Mouse (Mus musculus): ENCODE measurements around the gene Ctse. TPM values are rescaled to one million over a fixed set of nuclear protein-coding genes. Genes with fewer than 3 reads are reported as not detected.

Gene Ctse
- total and polyA plus RNA-seq, 2 experiments from 2014 or later = 0.08 to 0.57 TPM

GRCm38 (mm10) chr1:131711518-131711917 is 73.4 kb downstream of the Ctse start:
- TF ChIP-seq CTCF (IDR thresholded peaks at IDR 0.05; ENCODE audit: low read depth) = no peak
- no peak for ATAC-seq
- Histone ChIP-seq H3K27ac (ENCODE audit: low read depth, low read length) (no peak overlapping the region), H3K9me3 (ENCODE audit: low read length) (no peaks in the 10 kb centered on the region), H3K27me3 (ENCODE audit: insufficient read depth, low read length) (no peaks in the 10 kb centered on the region), H3K4me2 (ENCODE audit: low read depth) (no peak overlapping the region), H3K36me3 (ENCODE audit: insufficient read depth) (no peaks in the 10 kb centered on the region), H3K9ac (no peak overlapping the region), H3K4me3 (ENCODE audit: low read depth, low read length) (no peak overlapping the region), H3K4me1 (ENCODE audit: insufficient read depth) (no peaks in the 10 kb centered on the region)
- WGBS = 81% methylated on average over 10 of the region's 10 CpGs
- no peak for DNase-seq

- Histone ChIP-seq H3K9me3 (ENCODE audit: low read length) (no peaks in the 10 kb centered on the region), H3K27me3 (ENCODE audit: insufficient read depth, low read length) (no peaks in the 10 kb centered on the region), H3K36me3 (ENCODE audit: insufficient read depth) (no peaks in the 10 kb centered on the region), H3K27ac (ENCODE audit: low read depth, low read length) (no peak overlapping the region), H3K9ac (no peak overlapping the region), H3K4me3 (ENCODE audit: low read depth, low read length) (no peak overlapping the region), H3K4me2 (ENCODE audit: low read depth) (no peak overlapping the region), H3K4me1 (ENCODE audit: insufficient read depth) (no peaks in the 10 kb centered on the region)
- 41% methylated on average over 2 of the region's 2 CpGs for WGBS
- ATAC-seq = peak; percentile 82
- DNase-seq = peak; percentile 92
- TF ChIP-seq CTCF (IDR thresholded peaks at IDR 0.05; ENCODE audit: low read depth) = peak; percentile 89
These were observed 74.3 kb downstream of the Ctse start for GRCm38 (mm10) chr1:131712386-131712785.

- WGBS = 58% methylated on average over 20 of the region's 20 CpGs
- no peaks in the 10 kb centered on the region for H3K36me3 ChIP-seq (ENCODE audit: insufficient read depth)
- DNase-seq = peak; percentile 31
These were observed 76.6 kb downstream of the Ctse start for GRCm38 (mm10) chr1:131714388-131715337.

GRCm38 (mm10) chr1:131718952-131719694 is 81.0 kb downstream of the Ctse start:
- H3K9ac ChIP-seq = no peak overlapping the region
- H3K9me3 ChIP-seq (ENCODE audit: low read length) = no peaks in the 10 kb centered on the region
- no peak overlapping the region for H3K4me3 ChIP-seq (ENCODE audit: low read depth, low read length)
- H3K27ac ChIP-seq (ENCODE audit: low read depth, low read length) = no peak overlapping the region
- H3K27me3 ChIP-seq (ENCODE audit: insufficient read depth, low read length) = no peaks in the 10 kb centered on the region
- WGBS = 52% methylated on average over 16 of the region's 16 CpGs
- H3K4me2 ChIP-seq (ENCODE audit: low read depth) = no peak overlapping the region
- H3K4me1 ChIP-seq (ENCODE audit: insufficient read depth) = no peaks in the 10 kb centered on the region
- no peak for TF ChIP-seq CTCF (IDR thresholded peaks at IDR 0.05; ENCODE audit: low read depth)
- ATAC-seq (no peak), DNase-seq (no peak)
- no peaks in the 10 kb centered on the region for H3K36me3 ChIP-seq (ENCODE audit: insufficient read depth)

More at GRCm38 (mm10) chr1:131714388-131715337, 76.6 kb downstream of the Ctse start:
- no peak overlapping the region for H3K9ac ChIP-seq
- H3K4me1 ChIP-seq (ENCODE audit: insufficient read depth) = no peaks in the 10 kb centered on the region
- peak; percentile 28; the same call in 1 of the 2 replicates for TF ChIP-seq CTCF (IDR thresholded peaks at IDR 0.05; ENCODE audit: low read depth)
- no peak overlapping the region for H3K4me2 ChIP-seq (ENCODE audit: low read depth)
- H3K27ac ChIP-seq (ENCODE audit: low read depth, low read length) = no peak overlapping the region
- no peaks in the 10 kb centered on the region for H3K27me3 ChIP-seq (ENCODE audit: insufficient read depth, low read length)
- peak; percentile 57 for ATAC-seq
- no peaks in the 10 kb centered on the region for H3K9me3 ChIP-seq (ENCODE audit: low read length)
- no peak overlapping the region for H3K4me3 ChIP-seq (ENCODE audit: low read depth, low read length)

GRCm38 (mm10) chr1:131721989-131722388 is 83.9 kb downstream of the Ctse start:
- TF ChIP-seq CTCF (IDR thresholded peaks at IDR 0.05; ENCODE audit: low read depth) = no peak
- Histone ChIP-seq H3K4me2 (ENCODE audit: low read depth) (no peak overlapping the region), H3K9me3 (ENCODE audit: low read length) (no peaks in the 10 kb centered on the region), H3K27me3 (ENCODE audit: insufficient read depth, low read length) (no peaks in the 10 kb centered on the region), H3K4me1 (ENCODE audit: insufficient read depth) (no peaks in the 10 kb centered on the region), H3K4me3 (ENCODE audit: low read depth, low read length) (no peak overlapping the region), H3K36me3 (ENCODE audit: insufficient read depth) (no peaks in the 10 kb centered on the region), H3K27ac (ENCODE audit: low read depth, low read length) (no peak overlapping the region), H3K9ac (no peak overlapping the region)
- 77% methylated on average over 3 of the region's 3 CpGs for WGBS
- no peak for DNase-seq
- no peak for ATAC-seq

GRCm38 (mm10) chr1:131723549-131723948 is 85.4 kb downstream of the Ctse start:
- no peak for ATAC-seq
- 47% methylated on average over 4 of the region's 4 CpGs for WGBS

More at GRCm38 (mm10) chr1:131723549-131723948, 85.4 kb downstream of the Ctse start:
- no peaks in the 10 kb centered on the region for H3K9me3 ChIP-seq (ENCODE audit: low read length)
- no peak overlapping the region for H3K27ac ChIP-seq (ENCODE audit: low read depth, low read length)
- H3K9ac ChIP-seq = no peak overlapping the region
- H3K4me1 ChIP-seq (ENCODE audit: insufficient read depth) = no peaks in the 10 kb centered on the region
- no peaks in the 10 kb centered on the region for H3K36me3 ChIP-seq (ENCODE audit: insufficient read depth)
- no peak overlapping the region for H3K4me3 ChIP-seq (ENCODE audit: low read depth, low read length)
- TF ChIP-seq CTCF (IDR thresholded peaks at IDR 0.05; ENCODE audit: low read depth) = no peak
- DNase-seq = no peak
- no peak overlapping the region for H3K4me2 ChIP-seq (ENCODE audit: low read depth)
- H3K27me3 ChIP-seq (ENCODE audit: insufficient read depth, low read length) = no peaks in the 10 kb centered on the region

Other genes with a start within 250 kb of the Ctse start
- 61.1 and 68.4 TPM in 2 replicates for gene Srgap2, start 111.0 kb upstream of the Ctse start, total RNA-seq (2014; rRNA removed)
- 17.0 and 28.1 TPM in 2 replicates for gene Srgap2, start 111.0 kb upstream of the Ctse start, polyA plus RNA-seq (2015; fragmentation: Nextera tagmentation; extraction: Ambion mirVana)
- 0.38 and 1.5 TPM in 2 replicates for gene Fam72a, start 110.4 kb upstream of the Ctse start, total RNA-seq (2014; rRNA removed)
- gene Fam72a, start 110.4 kb upstream of the Ctse start, polyA plus RNA-seq (2015; fragmentation: Nextera tagmentation; extraction: Ambion mirVana) = 0.86 and 1.2 TPM in 2 replicates
- gene Avpr1b, start 39.1 kb upstream of the Ctse start, total RNA-seq (2014; rRNA removed) = not detected in 2 replicates
- gene Avpr1b, start 39.1 kb upstream of the Ctse start, polyA plus RNA-seq (2015; fragmentation: Nextera tagmentation; extraction: Ambion mirVana) = not detected in 2 replicates
- 0.29 and 0.85 TPM in 2 replicates for gene Rab7b, start 50.4 kb downstream of the Ctse start, total RNA-seq (2014; rRNA removed)
- gene Rab7b, start 50.4 kb downstream of the Ctse start, polyA plus RNA-seq (2015; fragmentation: Nextera tagmentation; extraction: Ambion mirVana) = 1.3 and 1.9 TPM in 2 replicates
- gene Slc26a9, start 105.7 kb downstream of the Ctse start, total RNA-seq (2014; rRNA removed) = 0.08 and 0.67 TPM in 2 replicates
- 0.09 and 0.15 TPM in 2 replicates for gene Slc26a9, start 105.7 kb downstream of the Ctse start, polyA plus RNA-seq (2015; fragmentation: Nextera tagmentation; extraction: Ambion mirVana)
- 0.19 and 0.62 TPM in 2 replicates for gene Pm20d1, start 159.1 kb downstream of the Ctse start, total RNA-seq (2014; rRNA removed)
- 0.20 and 0.33 TPM in 2 replicates for gene Pm20d1, start 159.1 kb downstream of the Ctse start, polyA plus RNA-seq (2015; fragmentation: Nextera tagmentation; extraction: Ambion mirVana)
- gene Slc41a1, start 189.2 kb downstream of the Ctse start, total RNA-seq (2014; rRNA removed) = 28.7 and 39.5 TPM in 2 replicates
- 16.6 and 19.7 TPM in 2 replicates for gene Slc41a1, start 189.2 kb downstream of the Ctse start, polyA plus RNA-seq (2015; fragmentation: Nextera tagmentation; extraction: Ambion mirVana)
- gene Rab29, start 228.9 kb downstream of the Ctse start, total RNA-seq (2014; rRNA removed) = 7.9 and 9.1 TPM in 2 replicates
- gene Rab29, start 228.9 kb downstream of the Ctse start, polyA plus RNA-seq (2015; fragmentation: Nextera tagmentation; extraction: Ambion mirVana) = 9.3 and 9.8 TPM in 2 replicates